In genomic region chr1:66562332-66562731, GRCm38 (mm10) we compare ENCODE assay signal across 26 mouse cellular contexts.
"Had no signal": no experiment of that assay in that cellular context is flagged by ENCODE, and none has a peak within 500 bp of the region (broad histone marks: within the 10 kb centered on the region; RNA-seq: fewer than 3 reads in every experiment).

No protein-coding gene starts in this region.

- H3K4me2 ChIP-seq: intestine, embryonic 15.5 days; kidney, embryonic 15.5 days; liver, embryonic 12.5 days; liver, embryonic 15.5 days; lung, embryonic 15.5 days; midbrain, embryonic 13.5 days; neural tube, embryonic 12.5 days had no signal

- H3K27me3 ChIP-seq: intestine, embryonic 15.5 days; kidney, embryonic 15.5 days; liver, embryonic 12.5 days; liver, embryonic 15.5 days; lung, embryonic 15.5 days; megakaryocyte, embryonic 14.5 days; midbrain, embryonic 13.5 days; neural tube, embryonic 12.5 days had no signal

- H3K9me3 ChIP-seq: intestine, embryonic 15.5 days; kidney, embryonic 15.5 days; liver, embryonic 12.5 days; liver, embryonic 15.5 days; lung, embryonic 15.5 days; megakaryocyte, embryonic 14.5 days; midbrain, embryonic 10.5 days; midbrain, embryonic 13.5 days; neural tube, embryonic 12.5 days had no signal

- H3K9ac ChIP-seq: intestine, embryonic 15.5 days; kidney, embryonic 15.5 days; liver, embryonic 12.5 days; liver, embryonic 15.5 days; lung, embryonic 15.5 days; midbrain, embryonic 13.5 days; neural tube, embryonic 12.5 days had no signal

- H3K27ac ChIP-seq: intestine, embryonic 15.5 days; kidney, embryonic 15.5 days; left cerebral cortex, adult 2 months; liver, embryonic 12.5 days; liver, embryonic 15.5 days; lung, embryonic 15.5 days; midbrain, embryonic 10.5 days; midbrain, embryonic 13.5 days; neural tube, embryonic 12.5 days; stomach, postnatal 0 days had no signal

- DNase-seq: kidney, adult 11 months; kidney, adult 8-10 months; kidney, postnatal 10 days; kidney, postnatal 36 days; layer of hippocampus, postnatal 36 days; liver; lung, adult 18-20 months; lung, postnatal 10 days; lung, postnatal 36 days; right cerebral cortex, adult 18-20 months; right cerebral cortex, postnatal 14 days; right cerebral cortex, postnatal 4 days; thymus, adult 2 months; thymus, postnatal 14 days; thymus, postnatal 4 days had no signal

- ATAC-seq: intestine, embryonic 15.5 days; liver, embryonic 12.5 days; midbrain, embryonic 13.5 days had no signal

- H3K4me3 ChIP-seq: intestine, embryonic 15.5 days; kidney, embryonic 15.5 days; left cerebral cortex, adult 2 months; liver, embryonic 12.5 days; liver, embryonic 15.5 days; lung, embryonic 15.5 days; megakaryocyte, embryonic 14.5 days; midbrain, embryonic 10.5 days; midbrain, embryonic 13.5 days; neural tube, embryonic 12.5 days had no signal

- H3K4me1 ChIP-seq: intestine, embryonic 15.5 days; kidney, embryonic 15.5 days; liver, embryonic 12.5 days; liver, embryonic 15.5 days; lung, embryonic 15.5 days; megakaryocyte, embryonic 14.5 days; midbrain, embryonic 10.5 days; midbrain, embryonic 13.5 days; neural tube, embryonic 12.5 days had no signal

- H3K36me3 ChIP-seq: intestine, embryonic 15.5 days; kidney, embryonic 15.5 days; liver, embryonic 12.5 days; liver, embryonic 15.5 days; lung, embryonic 15.5 days; midbrain, embryonic 10.5 days; midbrain, embryonic 13.5 days; neural tube, embryonic 12.5 days had no signal
